Mouse (Mus musculus): ENCODE results near the gene Lrrn4cl. TPM values are rescaled to one million over a fixed set of nuclear protein-coding genes. Genes with fewer than 3 reads are reported as not detected.

The Lrrn4cl gene
- total RNA-seq, 2 experiments from 2014 or later = 0.30 to 0.55 TPM

Small RNAs within 50 kb of the gene (microRNA-seq; reads per million reads assigned to microRNA genes)
- 0 reads per million in 2 experiments for gene Mir5136

Other genes starting within 250 kb of the Lrrn4cl start
- gene Slc22a6, start 232.7 kb upstream of the Lrrn4cl start, total RNA-seq (2021) = 1 to 10 TPM; 1.6 to 3.3 TPM
- 100 to 1,000 TPM; 162 to 166 TPM for gene Chrm1, start 187.0 kb upstream of the Lrrn4cl start, total RNA-seq (2021)
- gene Slc3a2, start 127.4 kb upstream of the Lrrn4cl start, total RNA-seq (2021) = 100 to 1,000 TPM; 188 to 200 TPM
- 10 to 100 TPM; 39.9 to 47.9 TPM for gene Wdr74, start 114.9 kb upstream of the Lrrn4cl start, total RNA-seq (2021)
- 1 to 10 TPM; 1.8 to 2.0 TPM for gene 1700092M07Rik, start 110.0 kb upstream of the Lrrn4cl start, total RNA-seq (2021)
- 10 to 100 TPM; 64.5 to 71.4 TPM for gene Stx5a, start 109.4 kb upstream of the Lrrn4cl start, total RNA-seq (2021)
- gene Nxf1, start 93.7 kb upstream of the Lrrn4cl start, total RNA-seq (2021) = 10 to 100 TPM; 79.3 to 91.9 TPM
- gene Tmem223, start 79.8 kb upstream of the Lrrn4cl start, total RNA-seq (2021) = 100 to 1,000 TPM; 101 to 108 TPM
- 10 to 100 TPM; 10.1 to 12.0 TPM for gene Tmem179b, start 76.3 kb upstream of the Lrrn4cl start, total RNA-seq (2021)
- gene Taf6l, start 64.4 kb upstream of the Lrrn4cl start, total RNA-seq (2021) = 10 to 100 TPM; 14.1 to 15.0 TPM
- 100 to 1,000 TPM; 119 TPM for gene Polr2g, start 52.2 kb upstream of the Lrrn4cl start, total RNA-seq (2021)
- gene Zbtb3, start 48.2 kb upstream of the Lrrn4cl start, total RNA-seq (2021) = 1 to 10 TPM; 4.3 TPM
- 10 to 100 TPM; 29.8 to 32.1 TPM for gene Ttc9c, start 31.4 kb upstream of the Lrrn4cl start, total RNA-seq (2021)
- 100 to 1,000 TPM in 1 of 2 experiments, 10 to 100 TPM in 1; 99.4 to 103 TPM for gene Hnrnpul2, start 30.8 kb upstream of the Lrrn4cl start, total RNA-seq (2021)
- gene AC129217.1, start 21.0 kb upstream of the Lrrn4cl start, total RNA-seq (2021) = 1 to 10 TPM in 1 of 2 experiments, not detected in 1; 4.4 TPM
- 100 to 1,000 TPM in 1 of 2 experiments, 10 to 100 TPM in 1; 96.2 to 107 TPM for gene Bscl2, start 13.3 kb upstream of the Lrrn4cl start, total RNA-seq (2021)
- gene Gng3, start 11.6 kb upstream of the Lrrn4cl start, total RNA-seq (2021) = 100 to 1,000 TPM; 220 to 243 TPM
- 100 to 1,000 TPM in 1 of 2 experiments, 10 to 100 TPM in 1; 95.4 to 101 TPM for gene Ubxn1, start 20.7 kb downstream of the Lrrn4cl start, total RNA-seq (2021)
- 10 to 100 TPM; 35.2 to 35.6 TPM for gene Uqcc3, start 30.2 kb downstream of the Lrrn4cl start, total RNA-seq (2021)
- gene Lbhd1, start 33.0 kb downstream of the Lrrn4cl start, total RNA-seq (2021) = 1 to 10 TPM; 5.4 to 7.0 TPM
- gene Gm49403, start 33.2 kb downstream of the Lrrn4cl start, total RNA-seq (2021) = not detected
- gene 1810009A15Rik, start 38.1 kb downstream of the Lrrn4cl start, total RNA-seq (2021) = 10 to 100 TPM; 24.4 to 26.1 TPM
- 1 to 10 TPM in 1 of 2 experiments, not detected in 1; 1.1 TPM for gene Gm49416, start 38.2 kb downstream of the Lrrn4cl start, total RNA-seq (2021)
- gene Ints5, start 42.2 kb downstream of the Lrrn4cl start, total RNA-seq (2021) = 10 to 100 TPM; 22.0 to 25.4 TPM
- 100 to 1,000 TPM; 111 to 114 TPM for gene Ganab, start 47.3 kb downstream of the Lrrn4cl start, total RNA-seq (2021)
- gene B3gat3, start 69.6 kb downstream of the Lrrn4cl start, total RNA-seq (2021) = 100 to 1,000 TPM; 144 to 149 TPM
- 1 to 10 TPM; 3.2 to 4.0 TPM for gene Rom1, start 78.6 kb downstream of the Lrrn4cl start, total RNA-seq (2021)
- 10 to 100 TPM; 11.3 to 11.7 TPM for gene Eml3, start 78.8 kb downstream of the Lrrn4cl start, total RNA-seq (2021)
- 10 to 100 TPM; 52.4 to 56.6 TPM for gene Mta2, start 91.1 kb downstream of the Lrrn4cl start, total RNA-seq (2021)
- gene Tut1, start 103.1 kb downstream of the Lrrn4cl start, total RNA-seq (2021) = 10 to 100 TPM; 15.0 to 17.3 TPM
- gene Eef1g, start 116.3 kb downstream of the Lrrn4cl start, total RNA-seq (2021) = 100 to 1,000 TPM; 198 to 230 TPM
- 10 to 100 TPM; 20.7 to 22.5 TPM for gene Ahnak, start 138.5 kb downstream of the Lrrn4cl start, total RNA-seq (2021)
- gene Scgb1a1, start 237.2 kb downstream of the Lrrn4cl start, total RNA-seq (2021) = not detected